Mouse (Mus musculus): ENCODE measurements at regions not wholly inside any gene's neighbourhood (a gene's known extent, or its start where the extent isn't known, plus 50 kb on each side); places are given as distances from the start of the nearest gene placed in this dataset.

GRCm38 (mm10) chr12:30708635-30709181 is 124.5 kb downstream of the Tmem18 start:
- H3K9ac ChIP-seq (replicated peaks) = no peak overlapping the region
- no peak for DNase-seq (ENCODE audit: low read depth in 3 of 3, low spot score in 3 of 3)
- H3K36me3 ChIP-seq (replicated peaks; ENCODE audit: control insufficient read depth, insufficient read depth, low read depth) = no peaks in the 10 kb centered on the region
- no peak overlapping the region for H3K4me3 ChIP-seq (ENCODE audit: insufficient read depth in 1 of 2, low read depth in 2 of 2, low read length in 2 of 2)
- H3K9me3 ChIP-seq (ENCODE audit: control insufficient read depth, low read length) = no peaks in the 10 kb centered on the region
- H3K27me3 ChIP-seq (ENCODE audit: control insufficient read depth, insufficient read depth, low read length) = no peaks in the 10 kb centered on the region
- 40% methylated on average over 2 of the region's 2 CpGs for WGBS (ENCODE audit: insufficient replicate concordance)
- H3K4me2 ChIP-seq (ENCODE audit: low read depth) = no peak overlapping the region
- H3K4me1 ChIP-seq (replicated peaks; ENCODE audit: control insufficient read depth in 2 of 2, insufficient read depth in 2 of 2, low read length in 1 of 2) = no peaks in the 10 kb centered on the region
- no peak for TF ChIP-seq EP300 (IDR thresholded peaks at IDR 0.05; ENCODE audit: low read depth)
- TF ChIP-seq CTCF (IDR thresholded peaks at IDR 0.05; ENCODE audit: low read depth) = no peak
- ATAC-seq (ENCODE audit: insufficient read depth) = no peak
- H3K27ac ChIP-seq = no peak overlapping the region

- no peaks in the 10 kb centered on the region for H3K27me3 ChIP-seq (ENCODE audit: control insufficient read depth, insufficient read depth, low read length)
- no peaks in the 10 kb centered on the region for H3K4me1 ChIP-seq (replicated peaks; ENCODE audit: control insufficient read depth in 2 of 2, insufficient read depth in 2 of 2, low read length in 1 of 2)
- no peak for DNase-seq (ENCODE audit: low read depth in 3 of 3, low spot score in 3 of 3)
- ATAC-seq (ENCODE audit: insufficient read depth) = no peak
- H3K4me3 ChIP-seq (ENCODE audit: insufficient read depth in 1 of 2, low read depth in 2 of 2, low read length in 2 of 2) = no peak overlapping the region
- no peaks in the 10 kb centered on the region for H3K36me3 ChIP-seq (replicated peaks; ENCODE audit: control insufficient read depth, insufficient read depth, low read depth)
- H3K9me3 ChIP-seq (ENCODE audit: control insufficient read depth, low read length) = no peaks in the 10 kb centered on the region
- WGBS (ENCODE audit: insufficient replicate concordance) = 57% methylated on average over 4 of the region's 4 CpGs
- TF ChIP-seq CTCF (IDR thresholded peaks at IDR 0.05; ENCODE audit: low read depth) = no peak
- TF ChIP-seq EP300 (IDR thresholded peaks at IDR 0.05; ENCODE audit: low read depth) = no peak
- no peak overlapping the region for H3K9ac ChIP-seq (replicated peaks)
- H3K4me2 ChIP-seq (ENCODE audit: low read depth) = no peak overlapping the region
- no peak overlapping the region for H3K27ac ChIP-seq
Measured at GRCm38 (mm10) chr12:30710554-30710953, 126.3 kb downstream of the Tmem18 start.

GRCm38 (mm10) chr12:30726747-30727146 is 142.5 kb downstream of the Tmem18 start:
- Histone ChIP-seq H3K4me3 (ENCODE audit: insufficient read depth in 1 of 2, low read depth in 2 of 2, low read length in 2 of 2) (no peak overlapping the region), H3K27me3 (ENCODE audit: control insufficient read depth, insufficient read depth, low read length) (no peaks in the 10 kb centered on the region), H3K9ac (replicated peaks) (no peak overlapping the region), H3K27ac (no peak overlapping the region), H3K4me2 (ENCODE audit: low read depth) (no peak overlapping the region), H3K9me3 (ENCODE audit: control insufficient read depth, low read length) (no peaks in the 10 kb centered on the region), H3K4me1 (replicated peaks; ENCODE audit: control insufficient read depth in 2 of 2, insufficient read depth in 2 of 2, low read length in 1 of 2) (no peaks in the 10 kb centered on the region), H3K36me3 (replicated peaks; ENCODE audit: control insufficient read depth, insufficient read depth, low read depth) (no peaks in the 10 kb centered on the region)
- DNase-seq (ENCODE audit: low read depth in 3 of 3, low spot score in 3 of 3) (no peak), ATAC-seq (ENCODE audit: insufficient read depth) (no peak)
- TF ChIP-seq EP300 (IDR thresholded peaks at IDR 0.05; ENCODE audit: low read depth) = no peak
- TF ChIP-seq CTCF (IDR thresholded peaks at IDR 0.05; ENCODE audit: low read depth) = no peak
- 14% methylated on average over 4 of the region's 4 CpGs for WGBS (ENCODE audit: insufficient replicate concordance)

GRCm38 (mm10) chr12:30729437-30729836 is 145.2 kb downstream of the Tmem18 start:
- 70% methylated on average over 6 of the region's 6 CpGs for WGBS (ENCODE audit: insufficient replicate concordance)
- no peak overlapping the region for H3K4me3 ChIP-seq (ENCODE audit: insufficient read depth in 1 of 2, low read depth in 2 of 2, low read length in 2 of 2)
- H3K36me3 ChIP-seq (replicated peaks; ENCODE audit: control insufficient read depth, insufficient read depth, low read depth) = no peaks in the 10 kb centered on the region
- DNase-seq (ENCODE audit: low read depth in 3 of 3, low spot score in 3 of 3) (no peak), ATAC-seq (ENCODE audit: insufficient read depth) (no peak)
- no peaks in the 10 kb centered on the region for H3K4me1 ChIP-seq (replicated peaks; ENCODE audit: control insufficient read depth in 2 of 2, insufficient read depth in 2 of 2, low read length in 1 of 2)
- no peak overlapping the region for H3K4me2 ChIP-seq (ENCODE audit: low read depth)
- no peaks in the 10 kb centered on the region for H3K9me3 ChIP-seq (ENCODE audit: control insufficient read depth, low read length)
- no peaks in the 10 kb centered on the region for H3K27me3 ChIP-seq (ENCODE audit: control insufficient read depth, insufficient read depth, low read length)
- H3K27ac ChIP-seq = no peak overlapping the region
- no peak overlapping the region for H3K9ac ChIP-seq (replicated peaks)
- TF ChIP-seq CTCF (IDR thresholded peaks at IDR 0.05; ENCODE audit: low read depth) (no peak), EP300 (IDR thresholded peaks at IDR 0.05; ENCODE audit: low read depth) (no peak)

GRCm38 (mm10) chr12:30767621-30768020 is 116.5 kb upstream of the Alkal2 start:
- Histone ChIP-seq H3K4me2 (ENCODE audit: low read depth) (no peak overlapping the region), H3K9me3 (ENCODE audit: control insufficient read depth, low read length) (no peaks in the 10 kb centered on the region), H3K4me1 (replicated peaks; ENCODE audit: control insufficient read depth in 2 of 2, insufficient read depth in 2 of 2, low read length in 1 of 2) (no peaks in the 10 kb centered on the region), H3K36me3 (replicated peaks; ENCODE audit: control insufficient read depth, insufficient read depth, low read depth) (no peaks in the 10 kb centered on the region), H3K9ac (replicated peaks) (no peak overlapping the region), H3K27me3 (ENCODE audit: control insufficient read depth, insufficient read depth, low read length) (no peaks in the 10 kb centered on the region), H3K27ac (no peak overlapping the region), H3K4me3 (ENCODE audit: insufficient read depth in 1 of 2, low read depth in 2 of 2, low read length in 2 of 2) (no peak overlapping the region)
- no peak for TF ChIP-seq EP300 (IDR thresholded peaks at IDR 0.05; ENCODE audit: low read depth)
- no peak for TF ChIP-seq CTCF (IDR thresholded peaks at IDR 0.05; ENCODE audit: low read depth)
- no peak for DNase-seq (ENCODE audit: low read depth in 3 of 3, low spot score in 3 of 3)
- ATAC-seq (ENCODE audit: insufficient read depth) = no peak
